Mouse (Mus musculus): ENCODE data around the gene Rgs3. TPM values are rescaled to one million over a fixed set of nuclear protein-coding genes. Genes with fewer than 3 reads are reported as not detected.
A peak's percentile ranks its signal among the peaks of the same experiment; 100 is the strongest.

Rgs3 gene
- polyA plus RNA-seq, 1 experiment: 94.2 TPM

GRCm38 (mm10) chr4:62653922-62654661 lies 94.4 kb downstream of the Rgs3 start:
- no peak for DNase-seq (ENCODE audit: low read depth)

DNA sequence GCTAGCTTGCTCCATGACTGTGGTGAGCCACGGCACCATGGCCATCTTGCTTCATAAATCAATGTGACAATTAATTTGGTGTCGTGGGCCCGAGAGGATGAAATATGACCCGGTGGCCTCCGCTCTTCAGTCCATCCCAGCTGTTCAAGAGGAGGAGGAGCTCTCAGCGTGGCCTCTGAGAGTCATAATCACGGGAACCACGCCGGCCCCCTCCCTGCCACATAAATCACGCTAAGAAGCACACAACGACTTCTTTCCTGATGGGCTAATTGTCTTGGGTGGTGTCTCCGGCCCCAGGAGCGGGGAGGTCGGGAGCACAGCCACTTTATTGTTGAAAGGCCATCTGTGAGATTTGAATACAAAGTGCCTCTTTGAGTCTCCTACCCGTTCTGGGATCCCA lies 99.6 kb downstream of the Rgs3 start:
- no peak for DNase-seq (ENCODE audit: low read depth)

DNA sequence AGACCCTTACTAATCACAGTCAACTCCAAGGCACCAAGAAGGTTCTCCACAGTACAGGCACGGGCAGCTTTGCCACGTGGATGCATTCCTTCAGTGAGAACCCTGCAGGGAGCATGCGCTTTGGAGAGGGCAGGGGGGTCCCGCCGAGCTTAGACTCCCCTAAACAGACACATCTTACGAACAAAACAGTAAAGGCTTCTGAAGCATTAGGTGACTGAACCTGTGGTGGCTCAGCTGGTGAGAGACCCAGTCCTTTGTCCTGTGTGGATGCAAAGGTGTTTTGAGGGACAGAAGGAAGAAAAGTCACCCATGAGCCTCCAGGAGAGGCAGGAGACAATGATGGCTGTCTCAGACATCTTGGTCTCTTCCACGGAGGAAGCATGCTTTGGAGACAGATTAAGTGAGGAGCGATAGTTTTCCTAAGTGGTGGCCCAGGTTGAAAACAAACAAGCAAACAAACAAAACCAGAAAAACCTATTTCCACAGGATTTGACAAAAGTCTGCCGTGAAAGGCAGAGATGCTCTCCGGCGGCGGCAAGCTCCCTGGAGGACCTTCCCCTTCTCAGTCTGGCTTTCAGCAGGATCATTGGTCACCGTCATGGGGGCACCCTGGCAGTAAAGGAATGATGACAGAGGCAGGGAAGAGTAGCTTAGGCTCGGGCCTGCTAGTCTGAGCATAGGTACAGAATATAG lies 100.4 kb downstream of the Rgs3 start:
- DNase-seq (ENCODE audit: low read depth): no peak

DNA sequence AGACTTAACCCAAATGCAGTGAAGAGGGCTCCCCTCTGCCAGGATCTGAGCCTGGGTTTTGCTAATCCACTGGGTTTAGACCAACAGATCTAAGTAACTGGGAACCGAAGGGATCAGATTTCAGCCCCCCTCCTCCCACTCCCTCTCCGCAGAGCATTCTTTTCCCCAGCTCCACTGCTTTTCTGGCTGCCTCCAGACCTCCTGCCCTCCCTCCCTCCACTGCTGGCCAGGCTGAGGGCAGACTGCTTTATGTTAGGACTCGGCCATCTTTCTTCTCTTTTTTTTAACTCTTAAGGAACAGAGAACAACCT lies 100.9 kb downstream of the Rgs3 start:
- DNase-seq (ENCODE audit: low read depth): no peak

GRCm38 (mm10) chr4:62661311-62661849 lies 101.7 kb downstream of the Rgs3 start:
- no peak for DNase-seq (ENCODE audit: low read depth)

GRCm38 (mm10) chr4:62663348-62663747 lies 103.7 kb downstream of the Rgs3 start:
- no peak for DNase-seq (ENCODE audit: low read depth)

DNA sequence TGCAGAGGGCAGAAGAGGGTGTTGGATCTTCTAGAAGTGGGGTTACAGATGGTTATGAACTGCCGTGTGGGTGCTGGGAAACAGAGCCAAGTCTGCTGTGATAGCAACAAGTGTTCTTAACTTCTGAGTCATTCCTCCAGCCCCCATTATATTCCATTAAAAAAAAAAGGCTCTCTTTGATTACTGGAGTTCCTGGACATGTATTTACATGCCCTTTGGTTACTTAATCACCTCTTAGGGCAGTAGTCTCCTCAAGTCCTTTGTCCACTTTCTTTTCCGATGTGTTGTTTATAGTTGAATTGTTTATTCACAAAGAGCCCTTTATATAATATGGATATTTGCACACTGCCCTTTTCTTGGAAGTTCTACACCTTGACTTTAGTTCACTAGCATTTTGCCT lies 106.2 kb downstream of the Rgs3 start:
- no peak for DNase-seq (ENCODE audit: low read depth)

DNA sequence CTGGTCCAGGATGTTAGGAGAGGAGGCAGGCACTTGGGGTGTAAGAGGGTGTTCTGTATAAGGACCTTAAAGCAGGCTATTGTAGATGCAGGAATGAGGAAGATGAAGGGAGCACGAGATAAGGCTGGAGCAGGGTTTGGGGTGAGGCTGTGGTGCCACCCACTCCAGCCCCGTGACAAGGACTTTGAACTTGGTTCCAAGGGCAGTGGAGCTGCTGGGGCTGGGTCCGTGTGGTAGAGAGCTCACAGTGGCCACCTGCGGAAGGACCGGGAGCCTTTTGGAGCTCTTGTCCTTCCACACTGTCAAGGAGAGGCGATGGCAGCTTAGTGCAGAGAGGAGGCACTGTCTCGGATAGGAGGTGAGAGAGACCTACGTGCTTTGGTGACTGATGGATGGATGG lies 109.0 kb downstream of the Rgs3 start:
- no peak for DNase-seq (ENCODE audit: low read depth)

DNA sequence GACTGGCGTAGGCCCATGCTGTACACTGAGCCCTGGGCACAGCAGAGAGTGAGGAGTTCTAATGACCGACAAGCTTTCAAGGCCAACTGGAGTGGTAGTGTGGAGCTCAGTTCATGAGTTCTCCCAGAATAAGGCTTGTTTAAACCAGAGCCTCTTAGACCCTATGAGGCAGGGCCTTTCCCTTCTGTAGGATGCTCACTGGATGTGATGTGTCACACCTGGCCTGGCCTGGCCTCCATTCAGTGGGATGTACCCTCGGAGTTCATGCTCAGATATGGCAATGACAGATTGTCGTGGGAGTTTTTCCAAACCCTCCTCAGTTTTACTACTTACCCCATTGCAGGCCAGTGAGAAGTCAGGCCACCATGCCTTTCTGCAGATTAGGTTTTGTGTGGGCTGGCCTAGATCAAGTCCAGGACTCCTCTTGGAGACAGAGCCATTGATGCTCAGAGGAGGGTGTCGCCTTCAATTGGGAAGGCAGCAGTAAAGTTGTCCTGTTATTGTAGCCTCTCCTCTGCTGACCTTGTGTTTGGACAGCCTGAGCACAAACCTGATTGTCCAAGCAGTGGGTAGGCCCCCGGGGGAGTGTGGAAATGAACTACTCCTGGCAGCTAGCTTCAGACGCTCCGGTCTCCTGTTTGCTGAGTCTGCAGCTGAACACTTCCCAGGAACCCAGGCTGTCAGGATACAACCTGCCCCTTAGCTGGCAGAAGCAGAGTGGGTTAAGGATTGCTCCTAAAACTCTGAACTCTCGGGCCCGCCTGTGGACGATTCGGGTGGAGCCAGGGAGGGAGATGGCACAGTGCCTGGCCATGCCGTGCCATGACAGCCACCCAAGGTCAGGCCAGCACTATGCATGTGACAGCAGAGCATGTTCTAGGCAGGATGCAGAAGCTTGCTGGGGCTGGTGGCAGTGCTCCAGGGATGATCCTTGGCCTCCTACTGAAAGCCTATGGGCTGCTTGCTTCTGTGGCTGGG lies 109.7 kb downstream of the Rgs3 start:
- DNase-seq (ENCODE audit: low read depth): no peak

DNA sequence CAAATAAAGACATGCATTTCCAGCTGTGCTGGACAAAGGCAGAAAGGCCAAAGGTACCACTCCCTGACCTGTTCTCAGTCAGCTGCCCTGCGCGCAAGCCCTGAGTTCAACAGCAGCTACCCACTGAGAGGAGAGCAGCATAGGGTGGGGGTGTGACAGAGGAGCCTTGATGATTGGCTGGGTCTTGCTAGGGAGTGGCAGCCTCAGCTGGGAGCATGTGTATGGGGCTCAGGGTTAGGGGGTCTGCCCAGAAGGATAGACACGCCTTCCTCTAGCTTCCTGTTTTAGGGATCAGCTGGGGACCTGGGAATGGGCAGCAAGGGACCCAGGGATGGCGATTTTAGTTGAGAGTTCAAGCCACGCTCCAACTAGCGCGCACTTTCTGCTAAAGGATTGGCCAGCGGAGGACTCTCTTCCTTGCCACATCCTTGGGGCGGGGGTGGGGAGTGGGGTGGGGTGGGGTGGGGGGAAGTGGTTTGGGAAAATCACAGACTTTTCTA lies 113.9 kb downstream of the Rgs3 start:
- no peak for DNase-seq (ENCODE audit: low read depth)

DNA sequence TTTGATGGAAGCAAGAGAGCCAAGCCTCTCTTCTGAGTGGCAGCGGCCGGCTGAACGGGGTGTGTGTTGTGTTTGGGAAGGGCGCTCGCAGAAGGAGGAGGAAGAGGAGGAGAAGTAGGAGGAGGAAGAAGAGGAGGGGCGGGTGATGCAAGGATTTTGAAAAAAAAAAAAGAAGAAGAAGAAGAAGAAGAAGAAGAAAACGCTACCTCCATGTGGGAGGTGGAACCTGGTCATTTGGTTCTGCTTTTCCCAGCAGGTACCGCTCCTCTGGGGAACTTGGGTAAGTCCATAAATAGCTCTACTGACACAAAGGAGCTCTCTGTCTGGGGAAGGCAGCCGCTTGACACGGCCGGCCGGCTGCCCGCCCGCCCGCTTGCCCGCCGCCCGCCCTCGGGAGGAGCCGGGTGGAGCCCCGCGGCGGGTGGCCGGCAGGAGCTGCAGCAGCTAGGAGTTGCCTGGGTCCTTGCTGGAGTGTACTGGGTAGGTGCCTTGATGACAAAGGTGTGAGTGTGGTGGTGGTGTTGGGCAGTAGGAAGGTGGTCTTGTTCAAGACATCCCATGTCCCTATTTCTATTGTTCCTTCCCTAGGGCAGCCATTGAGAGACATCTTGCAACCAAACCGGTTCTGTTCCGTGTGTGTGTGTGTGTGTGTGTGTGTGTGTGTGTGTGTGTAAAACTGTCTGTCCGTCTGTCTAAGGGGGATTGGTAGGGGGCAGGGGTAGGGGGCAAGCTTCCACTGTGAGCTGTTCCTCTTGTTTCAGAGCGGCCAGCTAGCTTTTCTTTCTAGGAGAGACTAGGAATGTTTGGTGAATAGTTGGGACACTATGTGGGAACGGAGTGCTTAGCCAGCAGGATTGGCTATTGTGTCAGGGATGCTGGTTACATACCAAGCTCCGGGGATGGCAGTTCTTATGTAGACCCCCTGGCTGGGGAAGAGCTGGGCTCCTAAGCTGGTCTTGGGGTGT lies 114.7 kb downstream of the Rgs3 start:
- no peak for DNase-seq (ENCODE audit: low read depth)

DNA sequence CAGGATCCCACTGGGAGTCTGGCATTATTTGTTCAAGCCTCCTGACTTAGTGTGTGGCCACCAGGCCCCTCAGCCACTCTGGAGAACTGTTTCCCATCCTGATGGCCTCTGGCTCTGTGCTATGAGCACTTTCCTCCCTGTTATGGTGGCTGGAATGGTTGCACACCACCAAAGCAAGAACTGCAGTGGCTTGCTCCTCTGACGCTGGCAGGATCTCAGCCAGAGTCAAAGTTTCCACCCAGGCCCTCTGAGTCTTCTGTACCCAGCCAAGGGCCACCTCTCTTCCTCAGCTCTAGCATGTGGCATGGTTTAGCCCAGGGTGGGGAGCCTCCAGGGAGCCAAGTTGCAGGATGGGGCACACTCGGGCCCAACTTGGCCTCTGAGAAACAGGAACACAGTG lies 115.7 kb downstream of the Rgs3 start:
- DNase-seq (ENCODE audit: low read depth): no peak

DNA sequence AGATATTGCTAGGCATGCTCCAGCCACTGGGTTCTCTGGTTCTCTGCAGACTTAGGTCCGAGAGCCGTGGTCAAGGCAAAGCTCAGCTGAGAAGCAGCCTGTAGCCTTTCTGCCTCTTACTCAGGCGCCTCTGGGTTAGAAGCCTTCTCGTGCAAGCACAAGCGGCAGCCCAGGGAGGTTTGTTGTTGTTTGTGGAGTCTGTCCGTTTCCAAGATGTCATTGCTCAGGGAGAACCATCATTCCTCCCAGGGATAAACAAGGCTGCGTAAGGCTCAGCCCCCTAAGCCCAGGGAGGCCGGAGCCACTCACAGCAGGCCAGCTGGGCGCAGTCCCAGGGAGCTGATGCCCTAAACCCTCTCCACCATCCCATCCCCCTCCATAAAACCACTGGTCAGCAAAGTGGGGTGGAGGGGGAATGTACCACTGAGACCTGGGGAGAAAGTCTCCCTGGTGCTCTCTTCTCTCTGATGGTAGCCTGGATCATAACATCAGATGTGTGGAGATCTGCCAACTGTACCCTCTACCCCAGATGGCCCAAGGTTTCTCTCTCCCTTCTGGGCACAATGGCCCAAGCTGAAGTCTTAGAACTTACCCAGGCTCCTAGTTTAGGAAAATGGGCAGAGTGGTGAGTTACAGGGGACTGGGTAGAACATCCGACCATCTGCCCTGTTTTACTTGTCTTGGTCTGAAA lies 117.5 kb downstream of the Rgs3 start:
- no peak for DNase-seq (ENCODE audit: low read depth)

DNA sequence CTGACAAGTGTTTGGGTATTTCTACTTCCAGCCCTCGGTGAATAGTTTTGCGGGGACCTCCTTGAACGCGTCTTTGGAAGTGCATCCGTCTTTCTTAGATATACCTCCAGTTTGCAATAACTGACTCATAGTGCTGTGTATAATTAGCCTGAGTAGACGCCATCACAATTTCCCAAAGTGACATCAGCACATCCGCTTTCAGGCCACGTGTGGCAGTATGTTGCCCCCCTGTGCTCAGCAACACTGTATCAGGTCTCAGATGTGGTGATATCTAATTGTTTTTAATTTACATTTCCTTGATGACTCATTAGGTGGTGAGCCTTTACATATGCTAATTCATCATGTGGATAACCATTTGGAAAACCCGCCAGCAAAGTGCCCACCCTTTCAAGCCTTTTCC lies 119.5 kb downstream of the Rgs3 start:
- no peak for DNase-seq (ENCODE audit: low read depth)

GRCm38 (mm10) chr4:62681467-62681866 lies 121.8 kb downstream of the Rgs3 start:
- DNase-seq (ENCODE audit: low read depth): no peak

- DNase-seq (ENCODE audit: low read depth): no peak
Observed at GRCm38 (mm10) chr4:62682371-62682770, 122.7 kb downstream of the Rgs3 start.

DNA sequence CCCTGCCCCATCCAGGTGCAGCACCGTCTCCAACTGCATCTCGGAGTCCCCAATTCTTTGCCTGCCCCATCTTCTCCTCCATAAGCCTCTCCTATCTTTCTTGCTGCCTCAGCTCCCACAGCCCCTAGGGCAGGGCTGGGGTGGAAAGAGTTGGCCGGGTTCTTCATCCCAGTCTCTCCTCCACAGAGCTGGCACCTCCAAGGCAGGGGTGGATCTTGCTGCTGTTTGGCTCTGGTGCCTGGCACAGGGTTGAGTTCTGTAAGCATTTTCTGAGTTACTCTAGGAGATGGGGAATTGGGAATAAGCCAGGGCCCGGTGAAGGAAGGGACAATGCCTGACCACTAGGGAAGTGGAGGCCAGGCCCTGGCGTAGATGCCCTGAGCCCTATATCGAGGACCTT lies 123.5 kb downstream of the Rgs3 start:
- DNase-seq (ENCODE audit: low read depth): no peak

DNA sequence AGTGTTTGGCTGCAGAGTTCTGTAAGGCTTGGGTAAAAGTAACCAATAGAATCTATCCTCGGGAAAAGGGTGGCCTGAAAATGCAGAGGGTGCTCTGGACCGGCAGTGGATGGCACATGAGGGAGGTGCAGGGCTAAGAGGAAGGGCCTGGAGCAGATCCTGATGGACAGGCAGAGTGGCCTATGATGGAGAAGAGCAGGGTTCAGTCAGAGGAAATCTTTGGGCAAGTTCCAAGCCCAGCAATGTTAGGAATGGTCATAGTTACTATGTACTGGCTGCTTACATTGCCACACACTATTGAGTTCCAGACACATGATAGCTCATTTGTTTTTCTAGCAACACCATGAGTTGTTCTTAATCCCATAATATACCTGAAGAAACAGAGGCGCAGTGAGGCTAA lies 124.7 kb downstream of the Rgs3 start:
- DNase-seq (ENCODE audit: low read depth): no peak

GRCm38 (mm10) chr4:62685268-62685667 lies 125.6 kb downstream of the Rgs3 start:
- DNase-seq (ENCODE audit: low read depth): no peak

DNA sequence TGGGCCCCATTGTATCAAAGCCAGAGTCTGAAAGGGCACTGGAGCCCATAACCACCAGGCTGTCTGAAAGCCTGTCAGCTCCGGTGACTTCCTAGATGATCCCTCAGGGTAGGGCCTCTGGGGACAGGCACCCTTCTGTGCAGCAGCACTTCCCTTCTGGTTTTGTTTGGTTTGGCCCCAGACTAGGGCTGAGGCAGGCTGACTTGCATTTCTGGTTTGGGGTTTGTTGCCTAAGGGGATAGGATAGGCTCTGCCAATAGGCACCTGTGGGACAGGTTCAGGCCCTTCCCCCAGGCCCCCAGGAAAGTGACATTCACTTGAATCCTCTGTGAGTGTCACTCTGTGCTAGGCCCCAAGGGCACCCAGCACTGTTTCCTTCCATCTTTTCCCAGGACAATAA lies 127.1 kb downstream of the Rgs3 start:
- DNase-seq (ENCODE audit: low read depth): peak; percentile 58
